Mouse (Mus musculus): ENCODE results near the gene Prss56.

Prss56 gene

DNA sequence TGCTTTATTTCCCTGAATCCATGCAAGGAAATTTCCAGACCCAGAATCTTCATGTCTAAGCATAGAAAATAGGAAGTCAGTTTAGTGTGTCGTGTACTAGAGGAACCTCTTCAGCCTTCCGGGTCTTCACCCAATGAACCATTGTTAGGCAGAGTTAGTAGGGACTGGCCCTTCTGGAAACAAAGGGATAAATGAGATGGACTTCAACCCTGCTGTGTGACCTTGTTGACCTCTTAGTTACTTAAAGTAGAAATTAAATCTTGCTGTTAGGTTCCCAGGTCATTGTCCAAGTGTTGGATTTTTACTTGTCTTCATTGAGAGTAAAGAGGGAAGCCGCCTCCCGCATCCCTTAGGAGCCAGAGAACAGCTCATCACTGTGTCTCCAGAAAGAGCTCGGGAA lies 47.5 kb downstream of the Prss56 start:
- no peak for DNase-seq (ENCODE audit: low spot score in 2 of 2)

GRCm38 (mm10) chr1:87232197-87232596 lies 49.1 kb downstream of the Prss56 start:
- DNase-seq (ENCODE audit: low spot score in 2 of 2): no peak
